Comparison of ENCODE assay signal across 8 mouse cellular contexts in the genomic region with DNA sequence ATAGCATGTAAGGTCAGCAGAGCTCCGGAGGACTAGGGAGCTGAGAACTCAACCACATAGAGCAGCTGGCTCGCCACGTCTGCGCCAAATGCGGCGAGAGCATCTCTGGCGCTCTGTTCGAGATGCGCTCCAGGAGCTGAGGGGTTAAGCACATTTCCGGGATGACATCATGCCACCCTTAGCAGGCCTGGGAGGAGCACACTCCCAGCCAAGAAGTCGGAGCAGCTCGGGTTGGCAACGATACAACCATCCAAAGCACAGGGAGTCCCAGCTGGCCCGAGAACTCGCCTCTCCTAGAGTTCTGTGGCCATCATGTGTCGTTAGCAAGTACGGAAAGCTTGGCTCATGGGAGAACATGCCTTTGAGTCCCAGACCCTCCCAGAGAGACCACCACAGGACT. TPM values are rescaled to one million over a fixed set of nuclear protein-coding genes. Genes with fewer than 3 reads are reported as not detected.
A peak's percentile ranks its signal among the peaks of the same experiment; 100 is the strongest.
DNase-seq lines count a peak whose midpoint lies in the region; ATAC-seq and TF ChIP-seq lines count a peak whose summit lies in the region.

No protein-coding gene starts in this region.

- no peak for TF ChIP-seq CTCF in brain, embryonic 14.5 days (IDR thresholded peaks at IDR 0.05; ENCODE audit: borderline replicate concordance, extremely low read depth, insufficient read depth, insufficient read length)

- H3K27ac ChIP-seq in heart, embryonic 10.5 days: peak overlapping the region; percentile 56; the same call in 1 of the 2 replicates

- no peak for TF ChIP-seq POLR2A in brain, embryonic 14.5 days (IDR thresholded peaks at IDR 0.05; ENCODE audit: borderline replicate concordance, extremely low read depth, insufficient read depth, insufficient read length, poor library complexity, severe bottlenecking)

- H3K9me3 ChIP-seq in heart, embryonic 10.5 days: no peaks in the 10 kb centered on the region

- H3K4me3 ChIP-seq in heart, embryonic 10.5 days: no peak overlapping the region

- WGBS in heart, embryonic 10.5 days: 66% methylated on average over 17 of the region's 17 CpGs

- peak; percentile 98 for DNase-seq in heart, adult 11 months
- DNase-seq in heart, adult 8-10 months (ENCODE audit: low spot score): no peak
- DNase-seq in brain, embryonic 14.5 days (ENCODE audit: low read depth): peak; percentile 67
- DNase-seq in heart, embryonic 10.5 days (ENCODE audit: low spot score): no peak
- DNase-seq in lung, postnatal 10 days: peak; percentile 88
- DNase-seq in embryo, embryonic 9.5 days (ENCODE audit: extremely low spot score): no peak
- DNase-seq in layer of hippocampus, postnatal 25 days (ENCODE audit: extremely low spot score in 1 of 2, low spot score in 1 of 2): no peak

- H3K4me1 ChIP-seq in heart, embryonic 10.5 days: peaks cover 73% of the 10 kb centered on the region

- no peak for ATAC-seq in megakaryocyte progenitor cell, adult 5-6 weeks (replicated peaks; ENCODE audit: poor library complexity)

- H3K27me3 ChIP-seq in heart, embryonic 10.5 days (ENCODE audit: insufficient read depth, poor library complexity, severe bottlenecking): no peaks in the 10 kb centered on the region

- peaks cover 20% of the 10 kb centered on the region; the same call in 1 of the 2 replicates for H3K36me3 ChIP-seq in heart, embryonic 10.5 days

RNA-seq across cellular contexts. Expression of a gene that starts 22.8 kb away (rescaled TPM):
- total RNA-seq in heart, adult 8-10 months (2022): 1,000 to 10,000 TPM; 1,077 to 1,246 (median 1,126) TPM
- polyA plus RNA-seq in brain, embryonic 14.5 days (2012; rRNA removed): 0.83 and 0.92 TPM in 2 replicates
- polyA plus RNA-seq in heart, embryonic 10.5 days (2016; fragmentation: Nextera tagmentation; extraction: Ambion mirVana): 136 and 219 TPM in 2 replicates
- not detected in 2 replicates for total RNA-seq in megakaryocyte progenitor cell, adult 5-6 weeks (2015)
- total RNA-seq in megakaryocyte progenitor cell, adult 5-6 weeks (2017): not detected in 2 replicates
- 1 to 10 TPM; 3.8 to 4.5 TPM for total RNA-seq in layer of hippocampus, postnatal 25 days (2021)

RNA-seq across cellular contexts. Expression of a gene that starts 34.2 kb away (rescaled TPM):
- total RNA-seq in heart, adult 8-10 months (2022): 1 to 10 TPM; 1.7 to 2.5 (median 2.4) TPM
- not detected in 2 replicates for polyA plus RNA-seq in brain, embryonic 14.5 days (2012; rRNA removed)
- polyA plus RNA-seq in heart, embryonic 10.5 days (2016; fragmentation: Nextera tagmentation; extraction: Ambion mirVana): 4.1 and 5.9 TPM in 2 replicates
- not detected in 2 replicates for total RNA-seq in megakaryocyte progenitor cell, adult 5-6 weeks (2015)
- not detected in 2 replicates for total RNA-seq in megakaryocyte progenitor cell, adult 5-6 weeks (2017)
- total RNA-seq in layer of hippocampus, postnatal 25 days (2021): not detected

RNA-seq across cellular contexts. Expression of a gene that starts 43.1 kb away (rescaled TPM):
- not detected for total RNA-seq in heart, adult 8-10 months (2022)
- polyA plus RNA-seq in brain, embryonic 14.5 days (2012; rRNA removed): not detected in 2 replicates
- not detected in 2 replicates for polyA plus RNA-seq in heart, embryonic 10.5 days (2016; fragmentation: Nextera tagmentation; extraction: Ambion mirVana)
- not detected in 2 replicates for total RNA-seq in megakaryocyte progenitor cell, adult 5-6 weeks (2015)
- total RNA-seq in megakaryocyte progenitor cell, adult 5-6 weeks (2017): not detected in 2 replicates
- not detected for total RNA-seq in layer of hippocampus, postnatal 25 days (2021)

Comparison
In these comparisons a context has a peak if more than half of its experiments do, and no peak if none do; other contexts are left out.
1. DNase-seq: peak in heart, adult 11 months (single experiment), brain, embryonic 14.5 days (single experiment) and lung, postnatal 10 days (single experiment); none in heart, adult 8-10 months (single experiment), heart, embryonic 10.5 days (single experiment), embryo, embryonic 9.5 days (single experiment) and layer of hippocampus, postnatal 25 days (0 of 2).
2. RNA of a gene that starts 22.8 kb away (total RNA-seq): 1,077 to 1,246 TPM in heart, adult 8-10 months; 3.8 to 4.5 TPM in layer of hippocampus, postnatal 25 days and not detected in megakaryocyte progenitor cell, adult 5-6 weeks; every median in the first group is over 100 times any median in the second.